Mouse (Mus musculus) kidney, adult 9 months (tissue): ENCODE results near the gene Sdhc.
"Not testable (repeated sequence)": the region's sequence is repeated elsewhere in the genome, so short reads cannot be mapped to it uniquely, and the experiment has no call there.

ENCODE experiments used
- DNase-seq: peaks from one replicate; pipeline ENCODE4 v3.0.0; 2022

Gene Sdhc

GRCm38 (mm10) chr1:171078419-171078818 is 72.0 kb downstream of the Sdhc start:
- DNase-seq: not testable (repeated sequence)

GRCm38 (mm10) chr1:171077955-171078354 is 72.4 kb downstream of the Sdhc start:
- peak; percentile 62 for DNase-seq

GRCm38 (mm10) chr1:171077192-171077591 is 73.2 kb downstream of the Sdhc start:
- not testable (repeated sequence) for DNase-seq
